Mouse (Mus musculus): ENCODE measurements around the gene Rpl36a-ps1.

DNA sequence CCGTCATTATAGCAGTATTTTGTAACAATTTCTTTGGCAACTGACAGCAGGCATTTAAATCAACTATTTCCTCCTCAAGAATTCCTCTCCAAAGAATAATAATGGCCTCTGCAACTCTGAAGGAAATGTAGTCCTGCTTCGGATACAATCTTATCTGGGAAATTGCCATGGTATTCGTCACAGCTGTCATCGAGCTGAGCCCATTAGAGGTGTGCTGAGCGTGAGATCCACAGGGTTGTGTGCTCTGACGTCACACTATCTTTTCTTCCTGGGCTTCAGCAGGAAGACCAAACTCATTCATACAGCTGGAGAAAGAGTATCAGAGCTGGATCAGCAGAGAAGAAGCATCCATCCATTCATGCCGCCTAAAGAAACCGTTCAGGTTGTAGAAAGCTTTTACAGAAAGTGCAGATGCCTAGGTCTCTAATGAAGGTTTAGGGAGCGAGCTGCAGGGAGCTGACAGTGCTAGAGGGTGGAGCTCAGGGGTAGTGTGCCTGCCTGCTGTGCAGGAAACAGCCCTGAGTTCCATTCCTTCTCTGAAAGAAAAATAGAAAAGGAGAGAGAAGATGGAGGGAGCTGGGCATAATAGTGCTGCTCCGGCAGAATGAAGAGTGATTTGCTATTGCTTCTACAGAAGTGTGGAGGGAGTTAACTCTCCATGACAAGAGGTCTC is 25.2 kb upstream of the Rpl36a-ps1 start:
- no peak for TF ChIP-seq CTCF (IDR thresholded peaks at IDR 0.05; ENCODE audit: insufficient read depth, low read depth, low read length)
- TF ChIP-seq POLR2A (IDR thresholded peaks at IDR 0.05; ENCODE audit: insufficient read depth, low read depth, low read length) = no peak
